Mouse (Mus musculus) C2C12 (cell line): ENCODE measurements around the gene Gpr61. TPM values are rescaled to one million over a fixed set of nuclear protein-coding genes. Genes with fewer than 3 reads are reported as not detected.

Source experiments
- H3K27me3 ChIP-seq: one replicate; pipeline ENCODE4 v1.6.1; 2011; ENCODE audit not compliant: control insufficient read depth, insufficient read depth, insufficient read length
- H3K36me3 ChIP-seq: one replicate; pipeline ENCODE4 v1.6.1; 2011; ENCODE audit not compliant: control insufficient read depth, insufficient read depth
- H3K4me3 ChIP-seq: one replicate; pipeline ENCODE4 v1.5.1; 2011; ENCODE audit warnings: mild to moderate bottlenecking, control low read depth; ENCODE audit not compliant: poor library complexity, insufficient read depth, severe bottlenecking
- H3K79me2 ChIP-seq: one replicate; pipeline ENCODE4 v1.6.1; 2011; ENCODE audit not compliant: control insufficient read depth, insufficient read depth
- H3K79me3 ChIP-seq: one replicate; pipeline ENCODE4 v1.6.1; 2011; ENCODE audit warnings: low read depth, control low read depth
- H3ac ChIP-seq: one replicate; pipeline ENCODE3; 2011; ENCODE audit warnings: low read depth; ENCODE audit not compliant: control insufficient read depth, insufficient read length
- CEBPB ChIP-seq: IDR thresholded peaks from one replicate; pipeline ENCODE4 v1.6.1; 2011; ENCODE audit warnings: low read depth, mild to moderate bottlenecking, control low read depth, moderate library complexity
- CTCF ChIP-seq: IDR thresholded peaks from one replicate; pipeline ENCODE4 v1.5.1; 2011; ENCODE audit not compliant: control insufficient read depth, insufficient read depth, insufficient read length
- FOSL1 ChIP-seq: IDR thresholded peaks from one replicate; pipeline ENCODE4 v1.8.0; 2011; ENCODE audit warnings: mild to moderate bottlenecking, low read length; ENCODE audit not compliant: poor library complexity, insufficient read depth, severe bottlenecking
- MAX ChIP-seq: IDR thresholded peaks from one replicate; pipeline ENCODE4 v1.6.1; 2011; ENCODE audit warnings: mild to moderate bottlenecking, control low read depth
- MYOD1 ChIP-seq: IDR thresholded peaks from one replicate; pipeline ENCODE4 v1.6.1; 2011; ENCODE audit warnings: low read depth; ENCODE audit not compliant: control insufficient read depth, insufficient read length
- MYOG ChIP-seq: IDR thresholded peaks from one replicate; pipeline ENCODE4 v1.6.1; 2011; ENCODE audit not compliant: control insufficient read depth, insufficient read length; ENCODE audit errors: extremely low read depth
- USF1 ChIP-seq: IDR thresholded peaks from one replicate; pipeline ENCODE4 v1.6.1; 2011; ENCODE audit warnings: low read depth, mild to moderate bottlenecking, control low read depth, moderate library complexity
- polyA plus RNA-seq: library from polyadenylated mRNA; unstranded; fragments of >200 nt; fragmentation: generic; extraction: Trizol; gene quantifications from one replicate; pipeline ENCODE4 v1.2.1, GENCODE M21; 2012; ENCODE audit warnings: missing spikeins

Gpr61 gene
- polyA plus RNA-seq, 1 experiment: 0.01 TPM

DNA sequence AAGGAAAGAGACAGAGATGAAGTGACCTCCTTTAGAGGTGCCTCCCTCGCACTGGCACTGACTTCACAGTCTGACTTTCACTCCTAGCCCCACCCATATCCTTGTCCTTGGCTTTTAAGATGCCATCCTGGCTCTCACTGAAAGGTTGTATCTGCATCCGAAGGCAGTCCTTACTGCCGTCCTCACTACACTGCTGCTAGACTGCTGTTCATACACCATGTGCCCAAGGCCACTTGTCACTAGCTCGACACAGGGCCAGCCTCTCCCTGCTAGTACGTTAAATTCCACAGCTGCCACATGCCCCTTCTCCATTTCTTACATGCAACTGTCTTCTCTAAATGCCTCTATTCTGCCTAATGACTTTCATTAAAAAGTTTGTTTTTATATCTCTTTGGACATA lies 43.4 kb downstream of the Gpr61 start:
- Histone ChIP-seq H3K4me3 (no peak overlapping the region), H3K27me3 (no peaks in the 10 kb centered on the region), H3K79me3 (no peaks in the 10 kb centered on the region), H3K36me3 (peaks cover 80% of the 10 kb centered on the region), H3K79me2 (no peaks in the 10 kb centered on the region), H3ac (no peak overlapping the region)
- no peak for TF ChIP-seq FOSL1
- no peak for TF ChIP-seq MYOG
- no peak for TF ChIP-seq MYOD1

DNA sequence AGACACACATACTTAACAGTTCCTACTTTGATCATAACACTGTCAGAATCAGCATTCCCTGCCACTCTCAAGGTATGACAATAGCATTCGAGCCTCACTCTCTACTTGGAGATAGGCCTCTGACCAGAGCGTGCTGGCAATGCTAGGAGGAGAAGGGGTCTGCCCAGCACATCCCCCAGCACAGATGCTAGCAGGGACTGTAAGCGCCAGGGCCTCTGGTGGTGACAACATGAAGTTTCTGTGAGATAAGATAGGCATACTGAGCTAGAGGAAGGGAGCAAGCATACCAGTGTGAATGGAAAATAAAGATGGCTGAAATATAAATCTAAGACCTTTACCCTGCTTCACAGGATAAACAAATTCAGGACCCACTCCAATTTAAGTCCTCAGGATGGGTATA lies 49.4 kb downstream of the Gpr61 start:
- no peaks in the 10 kb centered on the region for H3K79me3 ChIP-seq
- H3K27me3 ChIP-seq: no peaks in the 10 kb centered on the region
- peaks cover 43% of the 10 kb centered on the region for H3K36me3 ChIP-seq
- TF ChIP-seq FOSL1: no peak
- no peak overlapping the region for H3K4me3 ChIP-seq
- no peak overlapping the region for H3ac ChIP-seq
- no peaks in the 10 kb centered on the region for H3K79me2 ChIP-seq

DNA sequence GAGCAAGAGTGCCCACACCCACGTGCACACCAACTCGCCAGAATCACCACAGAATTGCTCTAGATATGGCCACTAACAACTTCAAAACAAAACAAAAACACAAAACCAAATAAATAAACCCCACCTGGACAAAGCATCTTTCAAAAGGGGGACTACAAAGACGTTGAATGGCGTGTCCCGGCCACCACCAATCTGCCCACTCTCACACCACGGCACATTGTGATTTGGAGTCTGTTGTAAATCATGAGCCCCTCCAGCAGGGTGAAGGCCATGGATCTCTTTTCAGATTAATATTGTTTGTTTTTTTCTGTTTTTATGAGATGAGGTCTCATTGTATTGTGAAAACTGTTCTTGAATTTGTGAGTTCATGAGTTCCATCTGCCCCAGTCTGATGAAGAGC lies 52.6 kb downstream of the Gpr61 start:
- no peak for TF ChIP-seq MYOG
- no peak for TF ChIP-seq USF1
- no peak for TF ChIP-seq MYOD1
- TF ChIP-seq MAX: no peak
- no peak for TF ChIP-seq CTCF
- TF ChIP-seq CEBPB: no peak
- TF ChIP-seq FOSL1: no peak
- H3K27me3 ChIP-seq: no peaks in the 10 kb centered on the region
- H3K79me3 ChIP-seq: no peaks in the 10 kb centered on the region
- no peak overlapping the region for H3K4me3 ChIP-seq
- no peak overlapping the region for H3ac ChIP-seq
- H3K36me3 ChIP-seq: peaks cover 14% of the 10 kb centered on the region
- no peaks in the 10 kb centered on the region for H3K79me2 ChIP-seq

DNA sequence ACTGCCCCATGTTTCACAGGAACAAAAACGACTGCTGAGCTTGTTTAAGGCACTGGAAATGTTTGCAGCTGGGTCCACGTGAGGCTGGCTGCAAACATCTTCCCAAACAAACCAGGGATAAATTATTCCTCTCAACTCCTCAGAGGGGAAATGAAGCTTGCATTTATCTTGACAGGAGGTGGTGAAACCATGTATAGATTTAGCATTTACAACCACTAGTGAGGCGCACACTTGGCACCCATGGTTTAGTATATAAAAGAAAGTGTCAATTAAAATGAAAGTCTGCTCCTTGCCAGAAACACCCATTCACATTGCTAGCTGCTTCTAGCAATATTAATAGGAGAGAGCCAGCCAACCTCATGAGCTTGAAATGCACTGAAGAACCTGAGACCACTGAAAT lies 53.1 kb downstream of the Gpr61 start:
- Histone ChIP-seq H3K36me3 (peaks cover 9% of the 10 kb centered on the region), H3ac (no peak overlapping the region), H3K4me3 (no peak overlapping the region), H3K27me3 (no peaks in the 10 kb centered on the region), H3K79me2 (no peaks in the 10 kb centered on the region), H3K79me3 (no peaks in the 10 kb centered on the region)
- no peak for TF ChIP-seq CTCF
- TF ChIP-seq MYOD1: no peak
- TF ChIP-seq USF1: no peak
- TF ChIP-seq FOSL1: no peak
- TF ChIP-seq MAX: no peak
- no peak for TF ChIP-seq CEBPB
- TF ChIP-seq MYOG: no peak

Other genes starting within 250 kb of the Gpr61 start
- 0.21 TPM for gene Gstm7, start 223.1 kb downstream of the Gpr61 start, polyA plus RNA-seq
- gene Gstm6, start 211.1 kb downstream of the Gpr61 start, polyA plus RNA-seq: not detected
- gene Gstm3, start 185.6 kb downstream of the Gpr61 start, polyA plus RNA-seq: not detected
- 7.7 TPM for gene Gstm2, start 168.4 kb downstream of the Gpr61 start, polyA plus RNA-seq
- 89.8 TPM for gene Gstm1, start 136.9 kb downstream of the Gpr61 start, polyA plus RNA-seq
- gene Gstm4, start 110.0 kb downstream of the Gpr61 start, polyA plus RNA-seq: 0.39 TPM
- gene Ampd2, start 68.2 kb downstream of the Gpr61 start, polyA plus RNA-seq: 58.3 TPM
- 1.1 TPM for gene Gnat2, start 62.1 kb downstream of the Gpr61 start, polyA plus RNA-seq
- gene Gnai3, start 8.7 kb downstream of the Gpr61 start, polyA plus RNA-seq: 28.8 TPM
- gene Amigo1, start 31.5 kb upstream of the Gpr61 start, polyA plus RNA-seq: 1.9 TPM
- gene Cyb561d1, start 46.3 kb upstream of the Gpr61 start, polyA plus RNA-seq: 1.7 TPM
- gene Atxn7l2, start 56.1 kb upstream of the Gpr61 start, polyA plus RNA-seq: 6.8 TPM
- not detected for gene Sypl2, start 71.8 kb upstream of the Gpr61 start, polyA plus RNA-seq
- 289 TPM for gene Psma5, start 102.0 kb upstream of the Gpr61 start, polyA plus RNA-seq
- 0.41 TPM for gene Sort1, start 129.2 kb upstream of the Gpr61 start, polyA plus RNA-seq
- gene Mybphl, start 210.0 kb upstream of the Gpr61 start, polyA plus RNA-seq: not detected
- 27.9 TPM for gene Psrc1, start 229.0 kb upstream of the Gpr61 start, polyA plus RNA-seq